Mouse (Mus musculus) bone marrow macrophage, adult 2 months (primary cell): Measurements from ENCODE around the gene Gm20388. TPM values are rescaled to one million over a fixed set of nuclear protein-coding genes. Genes with fewer than 3 reads are reported as not detected.

Experiments
- H3K27ac ChIP-seq: 2 replicates; pipeline ENCODE4 v1.5.1; 2012; ENCODE audit warnings: low read depth, low read length; ENCODE audit not compliant: insufficient read depth
- H3K4me1 ChIP-seq: 2 replicates; pipeline ENCODE4 v1.6.1; 2012; ENCODE audit warnings: low read length; ENCODE audit not compliant: control insufficient read depth, insufficient read depth
- H3K4me3 ChIP-seq: 2 replicates; pipeline ENCODE4 v1.5.1; 2012; ENCODE audit warnings: mild to moderate bottlenecking, low read length, moderate library complexity; ENCODE audit not compliant: insufficient read depth
- CTCF ChIP-seq: IDR thresholded peaks from 2 replicates; pipeline ENCODE4 v1.5.1; 2012; ENCODE audit warnings: low read depth, mild to moderate bottlenecking, low read length, moderate library complexity
- POLR2A ChIP-seq: IDR thresholded peaks from 2 replicates; pipeline ENCODE4 v1.6.1; 2012; ENCODE audit warnings: mild to moderate bottlenecking, low read depth, low read length, borderline replicate concordance
- polyA plus RNA-seq: library from polyadenylated mRNA; stranded (reverse); fragments of >200 nt; gene quantifications from 2 replicates; pipeline ENCODE4 v1.2.4, GENCODE M21; 2012; ENCODE audit not compliant: missing spikeins, insufficient read depth, insufficient read length

The Gm20388 gene
- polyA plus RNA-seq, 1 experiment = 32.7 TPM

- Histone ChIP-seq H3K4me1 (peaks cover 1% of the 10 kb centered on the region), H3K27ac (no peak overlapping the region), H3K4me3 (no peak overlapping the region)
- TF ChIP-seq POLR2A = no peak
- TF ChIP-seq CTCF = no peak
Measured at GRCm38 (mm10) chr8:122251739-122252138, 2341.1 kb downstream of the Gm20388 start.

DNA sequence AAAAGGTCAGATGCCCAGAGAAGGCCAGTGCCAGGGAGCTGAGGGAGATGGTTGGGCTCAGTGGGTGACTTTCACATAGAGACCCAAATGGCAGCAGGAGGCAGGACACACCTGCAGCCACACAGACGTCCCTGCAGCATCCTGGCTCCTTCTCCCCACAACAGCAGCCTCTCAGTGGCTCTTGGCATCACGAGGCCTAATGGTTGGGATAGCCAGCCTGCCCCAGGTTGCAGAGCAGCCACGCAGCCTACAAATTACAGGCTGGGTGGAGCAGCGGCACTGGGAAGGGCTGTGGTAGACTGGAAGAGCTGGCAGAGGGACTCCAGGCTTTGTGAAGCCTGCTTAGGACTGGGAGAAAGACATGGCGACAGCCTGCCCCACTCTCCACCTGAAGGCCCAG is 2341.7 kb downstream of the Gm20388 start:
- Histone ChIP-seq H3K27ac (no peak overlapping the region), H3K4me3 (no peak overlapping the region), H3K4me1 (no peaks in the 10 kb centered on the region)
- no peak for TF ChIP-seq CTCF
- TF ChIP-seq POLR2A = no peak

GRCm38 (mm10) chr8:122259351-122259750 is 2348.7 kb downstream of the Gm20388 start:
- no peak overlapping the region for H3K4me3 ChIP-seq
- no peak overlapping the region for H3K27ac ChIP-seq
- no peak for TF ChIP-seq POLR2A
- peak; percentile 98 for TF ChIP-seq CTCF
- peaks cover 10% of the 10 kb centered on the region for H3K4me1 ChIP-seq

DNA sequence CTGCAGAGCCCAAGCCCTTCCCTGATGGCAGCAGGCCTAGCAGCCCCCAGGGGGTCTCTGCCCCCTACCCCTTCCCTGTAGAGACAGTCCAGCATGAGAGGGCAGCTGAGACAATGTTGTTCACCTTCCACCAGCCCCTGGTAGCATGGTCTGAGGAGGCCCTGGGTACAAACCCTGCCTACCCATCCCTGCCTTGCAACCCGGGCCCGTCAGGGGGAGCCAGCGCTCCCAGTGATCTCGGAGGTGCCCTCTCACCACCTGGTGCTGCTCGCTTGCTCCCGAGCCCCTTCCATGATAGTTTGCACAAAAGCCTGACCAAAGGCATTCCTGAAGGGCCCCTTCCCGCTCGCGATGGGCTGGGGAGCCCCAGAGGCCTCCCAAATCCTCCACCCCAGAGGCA is 2350.1 kb downstream of the Gm20388 start:
- no peak for TF ChIP-seq CTCF
- TF ChIP-seq POLR2A = no peak
- Histone ChIP-seq H3K4me1 (peaks cover 20% of the 10 kb centered on the region), H3K4me3 (no peak overlapping the region), H3K27ac (no peak overlapping the region)

GRCm38 (mm10) chr8:122262835-122263234 is 2352.2 kb downstream of the Gm20388 start:
- no peak for TF ChIP-seq CTCF
- TF ChIP-seq POLR2A = no peak
- no peak overlapping the region for H3K4me3 ChIP-seq
- peaks cover 20% of the 10 kb centered on the region for H3K4me1 ChIP-seq
- no peak overlapping the region for H3K27ac ChIP-seq

DNA sequence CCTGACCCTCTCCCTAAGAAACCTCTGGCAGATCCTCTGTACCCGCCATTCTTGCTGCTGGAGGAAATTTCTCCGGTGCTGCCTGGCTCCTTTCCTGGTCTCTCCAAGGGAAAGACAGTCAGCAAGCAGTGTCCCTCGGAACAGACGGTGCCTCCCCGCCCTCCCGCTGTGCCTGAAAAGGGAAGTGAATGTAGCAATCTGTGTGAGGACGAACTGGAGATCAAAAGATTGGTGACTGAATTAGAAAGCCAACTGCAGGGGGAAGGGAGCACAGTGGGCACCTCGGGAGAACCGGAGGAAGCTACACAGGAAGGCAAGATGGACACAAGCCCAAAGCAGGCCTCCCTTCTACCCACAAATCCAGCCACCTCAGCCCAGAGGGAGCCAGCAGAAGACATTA is 2353.6 kb downstream of the Gm20388 start:
- Histone ChIP-seq H3K4me3 (peak overlapping the region; percentile 15), H3K27ac (peak overlapping the region; percentile 68), H3K4me1 (peaks cover 20% of the 10 kb centered on the region)
- TF ChIP-seq POLR2A (no peak), CTCF (no peak)

DNA sequence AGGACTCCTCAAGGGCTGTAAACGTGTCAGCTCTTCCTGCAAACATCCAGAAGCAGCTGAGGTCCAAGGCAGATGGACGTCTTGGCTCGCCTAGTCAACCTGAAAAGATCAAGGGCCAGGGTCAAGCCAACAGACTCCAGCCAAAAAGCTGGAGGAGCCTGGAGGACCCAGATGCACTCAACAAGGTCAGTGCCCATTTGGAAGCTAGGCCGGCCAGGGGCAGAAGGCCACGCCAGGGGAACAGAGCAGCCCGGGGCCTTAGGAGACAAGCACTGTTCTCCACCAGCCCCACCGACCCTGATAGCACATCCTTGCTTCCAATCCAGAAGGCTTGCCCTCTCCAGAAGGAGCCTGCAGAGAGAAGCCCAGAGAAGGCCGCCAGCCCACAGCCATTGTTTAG is 2354.9 kb downstream of the Gm20388 start:
- Histone ChIP-seq H3K27ac (no peak overlapping the region), H3K4me1 (peaks cover 20% of the 10 kb centered on the region), H3K4me3 (no peak overlapping the region)
- no peak for TF ChIP-seq CTCF
- no peak for TF ChIP-seq POLR2A

- TF ChIP-seq POLR2A = no peak
- TF ChIP-seq CTCF = no peak
- H3K4me1 ChIP-seq = peaks cover 20% of the 10 kb centered on the region
- no peak overlapping the region for H3K27ac ChIP-seq
- H3K4me3 ChIP-seq = no peak overlapping the region
Measured at GRCm38 (mm10) chr8:122266867-122267266, 2356.2 kb downstream of the Gm20388 start.

- no peak overlapping the region for H3K4me3 ChIP-seq
- peaks cover 13% of the 10 kb centered on the region for H3K4me1 ChIP-seq
- H3K27ac ChIP-seq = no peak overlapping the region
- TF ChIP-seq CTCF (no peak), POLR2A (no peak)
Measured at GRCm38 (mm10) chr8:122268861-122269260, 2358.2 kb downstream of the Gm20388 start.

DNA sequence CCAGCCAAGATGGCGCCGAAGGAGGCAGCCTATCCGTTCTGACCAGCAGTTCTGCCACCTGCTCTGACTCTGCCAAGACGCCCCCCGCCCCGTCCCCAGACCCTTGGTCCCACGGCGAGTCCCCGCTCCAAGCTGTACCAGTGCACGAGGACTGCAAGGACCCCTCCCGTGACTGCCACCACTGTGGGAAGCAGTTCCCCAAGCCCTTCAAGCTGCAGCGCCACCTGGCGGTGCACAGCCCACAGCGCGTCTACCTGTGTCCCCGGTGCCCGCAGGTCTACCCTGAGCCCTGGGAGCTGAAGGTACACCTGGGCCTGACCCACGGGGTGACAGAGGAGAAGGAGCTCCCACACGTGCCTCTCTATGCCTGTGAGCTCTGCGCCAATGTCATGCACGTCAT is 2358.8 kb downstream of the Gm20388 start:
- Histone ChIP-seq H3K4me1 (peaks cover 9% of the 10 kb centered on the region), H3K27ac (no peak overlapping the region), H3K4me3 (no peak overlapping the region)
- TF ChIP-seq POLR2A (no peak), CTCF (peak; percentile 90)

- Histone ChIP-seq H3K27ac (no peak overlapping the region), H3K4me1 (no peaks in the 10 kb centered on the region), H3K4me3 (no peak overlapping the region)
- TF ChIP-seq CTCF = no peak
- no peak for TF ChIP-seq POLR2A
Measured at GRCm38 (mm10) chr8:122270555-122270954, 2359.9 kb downstream of the Gm20388 start.
